Mouse (Mus musculus) intestine, postnatal 0 days (tissue): Measurements from ENCODE around the gene Dlx5. TPM values are rescaled to one million over a fixed set of nuclear protein-coding genes. Genes with fewer than 3 reads are reported as not detected.

ENCODE experiments used
- ATAC-seq: fragments of 200-750 bp; cut with Nextera tagmentation; 2 replicates; pipeline ENCODE4 v1.8.0; 2017; ENCODE audit warnings: mild to moderate bottlenecking, moderate TSS enrichment, moderate library complexity
- H3K27ac ChIP-seq: fragments of 300-500 bp; sonication (generic); 2 replicates; pipeline ENCODE4 v1.5.1; 2014; ENCODE audit warnings: mild to moderate bottlenecking, low read depth, low read length, moderate library complexity
- H3K27me3 ChIP-seq: fragments of 300-500 bp; sonication (generic); replicated peaks from 2 replicates; pipeline ENCODE4 v1.6.1; 2014; ENCODE audit warnings: low read length, mixed read lengths; ENCODE audit not compliant: control insufficient read depth, insufficient read depth
- H3K36me3 ChIP-seq: fragments of 300-500 bp; sonication (generic); 2 replicates; pipeline ENCODE4 v1.6.1; 2014; ENCODE audit warnings: mild to moderate bottlenecking, moderate library complexity; ENCODE audit not compliant: control insufficient read depth, insufficient read depth
- H3K4me1 ChIP-seq: fragments of 300-500 bp; sonication (generic); replicated peaks from 2 replicates; pipeline ENCODE4 v1.6.1; 2014; ENCODE audit warnings: antibody characterized with exemption, low read length, mixed read lengths; ENCODE audit not compliant: control insufficient read depth, insufficient read depth
- H3K4me2 ChIP-seq: fragments of 300-500 bp; sonication (generic); replicated peaks from 2 replicates; pipeline ENCODE4 v1.6.1; 2014; ENCODE audit warnings: low read depth, mild to moderate bottlenecking, moderate library complexity
- H3K4me3 ChIP-seq: fragments of 300-500 bp; sonication (generic); 2 replicates; pipeline ENCODE4 v1.5.1; 2014; ENCODE audit warnings: low read depth, low read length
- H3K9ac ChIP-seq: fragments of 300-500 bp; sonication (generic); 2 replicates; pipeline ENCODE4 v1.6.1; 2014; ENCODE audit warnings: mild to moderate bottlenecking, low read depth, low read length
- H3K9me3 ChIP-seq: fragments of 300-500 bp; sonication (generic); 2 replicates; pipeline ENCODE4 v1.6.1; 2016; ENCODE audit warnings: mixed run types; ENCODE audit not compliant: control insufficient read depth
- CTCF ChIP-seq: sonication (generic); IDR thresholded peaks from 2 replicates; pipeline ENCODE4 v1.5.1; 2016; ENCODE audit warnings: low read depth, mild to moderate bottlenecking, control low read depth, antibody characterized with exemption, moderate library complexity
- WGBS: fragments of 180-500 bp; shearing (Covaris S2); extraction: QIAGEN DNeasy Blood & Tissue Kit; methylation state at CpG from one replicate; pipeline ENCODE4 v1.1.7; 2014; 5-methylcytosine and 5-hydroxymethylcytosine counted together
- polyA plus RNA-seq: library from polyadenylated mRNA; unstranded; fragments of >200 nt; fragmentation: Nextera tagmentation; extraction: Ambion mirVana; gene quantifications from 2 replicates; pipeline ENCODE4 v1.2.1, GENCODE M21; 2015

Gene Dlx5
- polyA plus RNA-seq = 0.27 and 0.33 TPM in 2 replicates

DNA sequence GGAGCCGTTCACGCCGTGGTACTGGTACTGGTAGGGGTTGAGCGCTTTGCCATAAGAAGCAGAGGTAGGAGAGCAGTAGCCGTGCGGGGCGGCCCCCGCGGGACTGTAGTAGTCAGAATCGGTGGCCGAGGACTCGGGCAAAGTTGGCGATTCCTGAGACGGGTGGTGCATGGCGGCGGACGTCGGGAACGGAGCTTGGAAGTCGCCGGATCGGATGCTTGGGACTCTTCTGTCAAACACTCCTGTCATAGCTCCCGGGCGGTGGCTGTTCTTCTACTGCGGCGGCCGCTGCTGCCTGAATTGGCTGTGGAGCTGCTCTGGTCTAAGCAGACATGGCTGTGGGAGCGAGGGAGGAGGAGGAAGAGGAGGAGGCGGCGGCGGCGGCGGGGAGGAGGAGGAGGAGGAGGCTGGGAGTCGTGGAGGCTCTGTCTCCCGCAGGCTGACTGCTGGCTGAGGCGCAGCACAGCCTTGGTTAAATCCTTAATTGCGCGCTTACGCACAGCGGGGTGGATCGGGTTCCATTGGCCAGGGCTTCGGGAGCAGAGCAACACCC lies at the start of gene Dlx5:
Dlx5 (minus strand) TSS at position 448 of the 553 bp plus-strand sequence.
- Histone ChIP-seq H3K9ac (no peak within 1 kb of the TSS), H3K27me3 (peaks cover 79% of the 10 kb centered on the region)

DNA sequence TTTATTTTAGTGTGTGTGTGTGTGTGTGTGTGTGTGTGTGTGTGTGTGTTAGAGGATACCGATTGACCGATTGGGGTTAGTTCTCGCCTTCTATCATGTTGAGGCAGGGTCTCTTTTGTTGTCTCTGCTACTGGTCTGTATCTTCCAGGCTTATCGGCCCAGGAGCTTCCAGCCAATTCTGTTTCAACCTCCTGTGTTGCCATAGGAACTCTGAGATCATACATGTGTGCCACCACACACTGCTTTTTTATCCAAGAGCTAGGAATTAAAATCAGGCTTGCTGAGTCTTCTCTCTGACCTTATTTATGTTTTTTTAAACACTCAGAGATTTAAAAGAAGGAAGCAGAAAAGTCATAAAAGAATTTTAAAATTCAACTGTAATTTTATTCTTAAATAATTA lies 49.6 kb upstream of the Dlx5 start:
- ATAC-seq = no peak
- WGBS = 82% methylated on average over 4 of the region's 4 CpGs
- Histone ChIP-seq H3K4me1 (no peaks in the 10 kb centered on the region), H3K4me2 (no peak overlapping the region), H3K36me3 (no peaks in the 10 kb centered on the region), H3K4me3 (no peak overlapping the region), H3K9ac (no peak overlapping the region), H3K9me3 (no peaks in the 10 kb centered on the region), H3K27ac (no peak overlapping the region), H3K27me3 (no peaks in the 10 kb centered on the region)
- no peak for TF ChIP-seq CTCF

More for the DNA sequence above, at the start of gene Dlx5:
- no peak for ATAC-seq
- TF ChIP-seq CTCF = no peak
- Histone ChIP-seq H3K4me1 (no peaks in the 10 kb centered on the region), H3K9me3 (no peaks in the 10 kb centered on the region), H3K4me2 (peak within 1 kb of the TSS; percentile 61), H3K27ac (no peak within 1 kb of the TSS), H3K36me3 (no peaks in the 10 kb centered on the region), H3K4me3 (peak within 1 kb of the TSS; percentile 33)
- WGBS = under 1% methylated on average over 39 of the region's 42 CpGs

DNA sequence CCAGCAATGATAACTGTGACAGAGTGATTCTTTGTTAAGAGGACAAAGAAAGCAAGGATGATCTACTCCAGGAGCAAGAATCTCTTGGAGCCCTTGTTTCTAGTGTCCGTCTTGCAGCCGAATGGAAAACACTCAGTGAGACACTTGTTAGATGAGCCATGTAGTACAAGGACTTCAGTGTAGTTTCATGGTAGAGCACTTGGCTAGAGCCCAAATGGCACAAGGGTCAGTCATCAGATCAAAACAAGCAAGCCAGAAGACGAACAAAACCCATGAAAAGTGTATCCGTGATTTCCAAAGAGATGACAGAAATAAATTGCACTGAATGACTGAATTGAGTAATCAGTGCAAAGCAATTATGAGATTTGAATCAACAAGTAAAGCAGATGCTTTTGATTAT lies 48.9 kb upstream of the Dlx5 start:
- WGBS = 83% methylated on average over 4 of the region's 4 CpGs
- H3K9me3 ChIP-seq = no peaks in the 10 kb centered on the region
- H3K4me3 ChIP-seq = no peak overlapping the region
- no peak for ATAC-seq
- H3K36me3 ChIP-seq = no peaks in the 10 kb centered on the region
- no peak overlapping the region for H3K27ac ChIP-seq
- no peak for TF ChIP-seq CTCF
- H3K27me3 ChIP-seq = no peaks in the 10 kb centered on the region
- H3K4me1 ChIP-seq = no peaks in the 10 kb centered on the region
- H3K9ac ChIP-seq = no peak overlapping the region
- H3K4me2 ChIP-seq = no peak overlapping the region

DNA sequence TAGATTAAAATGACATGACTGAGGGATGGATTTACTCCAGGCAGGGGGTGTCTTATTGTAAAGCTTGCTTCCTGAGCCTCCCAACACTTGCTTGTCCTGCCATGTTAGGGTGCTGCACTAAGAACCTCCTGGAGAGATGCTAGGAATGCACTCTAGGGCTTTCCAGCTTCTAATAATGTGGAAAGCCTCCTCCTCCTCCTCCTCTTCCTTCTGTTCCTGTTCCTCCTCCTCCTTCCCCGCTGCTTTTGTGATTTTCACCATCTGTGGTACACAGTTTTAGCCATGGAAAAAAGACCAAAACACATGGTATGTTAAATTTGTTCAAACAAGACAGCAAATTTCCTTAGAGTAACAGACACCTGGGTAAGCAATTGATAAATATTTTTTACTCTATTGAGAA lies 43.4 kb upstream of the Dlx5 start:
- no peaks in the 10 kb centered on the region for H3K9me3 ChIP-seq
- H3K4me3 ChIP-seq = no peak overlapping the region
- H3K9ac ChIP-seq = no peak overlapping the region
- no peak for ATAC-seq
- H3K27ac ChIP-seq = no peak overlapping the region
- no peaks in the 10 kb centered on the region for H3K27me3 ChIP-seq
- H3K36me3 ChIP-seq = no peaks in the 10 kb centered on the region
- no peak overlapping the region for H3K4me2 ChIP-seq
- H3K4me1 ChIP-seq = no peaks in the 10 kb centered on the region
- 46% methylated on average over 1 of the region's 1 CpGs for WGBS
- TF ChIP-seq CTCF = no peak

DNA sequence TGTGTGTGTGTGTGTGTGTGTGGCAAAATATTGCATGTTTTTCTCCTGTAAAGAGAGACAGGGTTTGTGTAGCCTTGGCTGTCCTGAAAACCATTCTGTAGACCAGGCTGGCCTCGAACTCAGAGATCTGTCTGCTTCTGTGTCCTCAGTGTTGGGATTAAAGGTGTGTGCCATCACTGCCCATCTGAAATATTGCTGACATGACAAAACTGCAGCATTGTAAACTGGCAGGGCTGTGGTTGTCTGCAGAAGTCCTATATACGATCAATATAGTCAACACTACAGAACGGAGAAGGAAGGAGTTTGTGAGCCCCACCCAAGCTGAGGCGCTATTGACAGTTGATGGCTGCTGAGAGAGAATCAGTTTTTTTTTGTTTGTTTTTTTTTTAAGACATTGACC lies 35.4 kb upstream of the Dlx5 start:
- TF ChIP-seq CTCF = no peak
- Histone ChIP-seq H3K27ac (no peak overlapping the region), H3K27me3 (no peaks in the 10 kb centered on the region), H3K4me3 (no peak overlapping the region), H3K36me3 (no peaks in the 10 kb centered on the region), H3K9me3 (no peaks in the 10 kb centered on the region), H3K9ac (no peak overlapping the region), H3K4me1 (no peaks in the 10 kb centered on the region), H3K4me2 (no peak overlapping the region)
- WGBS = 87% methylated on average over 4 of the region's 4 CpGs
- ATAC-seq = no peak

DNA sequence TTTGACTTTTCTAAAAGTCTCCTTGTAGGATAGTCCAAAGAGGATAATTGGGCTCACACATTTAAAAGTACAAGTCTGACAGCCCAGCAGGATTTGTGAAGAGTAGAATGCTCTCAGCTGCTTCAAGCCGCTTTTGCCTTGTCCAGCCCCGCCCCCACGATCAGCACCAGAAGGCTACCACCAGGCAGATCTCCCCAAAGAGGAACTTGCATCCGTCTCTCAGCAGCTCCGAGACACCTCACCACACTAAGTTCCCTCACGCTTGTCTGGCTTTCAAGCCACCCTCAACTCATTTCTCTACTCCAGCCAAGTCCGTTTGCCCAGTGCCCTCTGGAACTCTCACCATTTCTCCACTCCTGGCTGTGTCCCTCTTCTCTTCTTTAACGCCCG lies 33.6 kb upstream of the Dlx5 start:
- Histone ChIP-seq H3K36me3 (no peaks in the 10 kb centered on the region), H3K9ac (no peak overlapping the region), H3K4me3 (no peak overlapping the region), H3K9me3 (no peaks in the 10 kb centered on the region), H3K27ac (no peak overlapping the region), H3K27me3 (no peaks in the 10 kb centered on the region), H3K4me2 (no peak overlapping the region), H3K4me1 (no peaks in the 10 kb centered on the region)
- 57% methylated on average over 9 of the region's 9 CpGs for WGBS
- ATAC-seq = no peak
- TF ChIP-seq CTCF = no peak
